Mouse (Mus musculus) limb, embryonic 14.5 days (tissue): ENCODE measurements around the gene Kif12. TPM values are rescaled to one million over a fixed set of nuclear protein-coding genes. Genes with fewer than 3 reads are reported as not detected.
A peak's percentile ranks its signal among the peaks of the same experiment; 100 is the strongest.

Experiments
- ATAC-seq: fragments of 200-750 bp; cut with Nextera tagmentation; 2 replicates; pipeline ENCODE4 v1.8.0; 2017; ENCODE audit warnings: low read depth, moderate number of reproducible peaks, moderate TSS enrichment; ENCODE audit not compliant: low FRiP score
- DNase-seq: peaks from one replicate; pipeline ENCODE4 v3.0.0-alpha.2; 2015; ENCODE audit warnings: low spot score
- H3K27ac ChIP-seq: fragments of 300-500 bp; sonication (generic); replicated peaks from 2 replicates; pipeline ENCODE4 v1.5.1; 2014; ENCODE audit warnings: low read depth, mild to moderate bottlenecking, low read length, moderate library complexity, mixed read lengths
- H3K27me3 ChIP-seq: fragments of 300-500 bp; sonication (generic); 2 replicates; pipeline ENCODE4 v1.6.1; 2014; ENCODE audit warnings: low read length, mixed read lengths; ENCODE audit not compliant: control insufficient read depth, insufficient read depth
- H3K36me3 ChIP-seq: fragments of 300-500 bp; sonication (generic); 2 replicates; pipeline ENCODE4 v1.6.1; 2014; ENCODE audit warnings: mild to moderate bottlenecking, low read length, moderate library complexity, mixed read lengths; ENCODE audit not compliant: control insufficient read depth, insufficient read depth
- H3K4me1 ChIP-seq: fragments of 300-500 bp; sonication (generic); 2 replicates; pipeline ENCODE4 v1.6.1; 2014; ENCODE audit warnings: antibody characterized with exemption, low read length, mixed read lengths; ENCODE audit not compliant: control insufficient read depth, insufficient read depth
- H3K4me2 ChIP-seq: fragments of 300-500 bp; sonication (generic); replicated peaks from 2 replicates; pipeline ENCODE4 v1.6.1; 2014; ENCODE audit warnings: low read depth, mild to moderate bottlenecking, low read length, moderate library complexity; ENCODE audit not compliant: severe bottlenecking
- H3K4me3 ChIP-seq: fragments of 300-500 bp; sonication (generic); replicated peaks from 2 replicates; pipeline ENCODE4 v1.5.1; 2014; ENCODE audit warnings: low read length
- H3K9ac ChIP-seq: fragments of 300-500 bp; sonication (generic); 2 replicates; pipeline ENCODE4 v1.6.1; 2014; ENCODE audit warnings: mild to moderate bottlenecking, low read depth, low read length, moderate library complexity; ENCODE audit not compliant: severe bottlenecking
- H3K9me3 ChIP-seq: fragments of 300-500 bp; sonication (generic); 2 replicates; pipeline ENCODE4 v1.6.1; 2016; ENCODE audit warnings: low read length; ENCODE audit not compliant: control insufficient read depth
- POLR2A ChIP-seq: fragments of 200-500 bp; IDR thresholded peaks from 2 replicates; pipeline ENCODE4 v1.8.0; 2012; ENCODE audit warnings: inconsistent platforms, mild to moderate bottlenecking, moderate library complexity, borderline replicate concordance; ENCODE audit not compliant: insufficient read depth, insufficient read length; ENCODE audit errors: extremely low read depth
- WGBS: fragments of 180-500 bp; shearing (Covaris S2); extraction: QIAGEN DNeasy Blood & Tissue Kit; methylation state at CpG from one replicate; pipeline ENCODE4 v1.1.7; 2014; 5-methylcytosine and 5-hydroxymethylcytosine counted together
- polyA plus RNA-seq, 2 experiments: library from polyadenylated mRNA; depleted of rRNA in 1 of 2; stranded (reverse) in 1 of 2; unstranded in 1 of 2; fragments of >200 nt; fragmentation: Nextera tagmentation in 1 of 2; extraction: Ambion mirVana in 1 of 2; gene quantifications; 2 replicates each; pipeline versions ENCODE4 v1.2.1 to v1.2.3; 2012 to 2014

Gene Kif12
- polyA plus RNA-seq, 2 experiments: 0.14 to 1.3 TPM

DNA sequence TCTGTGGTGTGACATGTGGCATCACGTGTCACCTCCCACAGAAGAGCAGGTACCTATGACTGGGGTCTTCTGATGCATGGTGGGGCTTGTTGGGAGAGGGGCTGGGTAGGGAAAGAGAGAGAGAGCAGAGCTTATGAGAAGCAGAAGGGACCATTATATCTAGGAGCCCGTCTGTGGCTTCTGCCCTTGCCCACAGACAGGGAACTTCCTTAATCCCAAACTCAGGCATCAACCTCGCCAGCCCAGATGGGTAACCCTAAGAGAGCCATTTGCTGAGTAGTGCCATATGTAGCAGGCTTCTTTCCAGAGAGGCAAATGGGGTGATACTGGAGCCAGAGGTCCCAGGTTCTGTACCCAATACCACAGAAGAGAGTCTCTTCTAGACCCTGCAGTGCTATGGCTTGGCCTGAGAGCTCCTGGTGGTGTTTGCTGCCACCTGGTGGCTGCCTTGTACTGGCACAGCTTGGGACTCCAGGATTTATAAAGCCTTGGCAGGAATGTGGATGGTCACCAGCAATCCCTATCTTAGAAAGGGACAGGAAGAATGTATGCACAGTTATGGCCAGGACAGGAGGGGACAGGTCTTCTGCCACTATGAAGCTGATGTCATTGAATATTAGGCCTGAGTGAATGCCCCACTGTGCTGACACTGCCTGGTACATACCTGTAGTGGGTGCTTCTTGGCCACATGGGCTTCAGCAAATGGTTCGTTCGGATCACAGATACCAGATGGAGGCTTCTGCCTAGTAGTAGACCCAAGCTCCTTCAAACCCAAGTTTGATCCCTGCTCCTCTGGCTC lies 53.1 kb downstream of the Kif12 start:
- no peak overlapping the region for H3K4me3 ChIP-seq
- no peaks in the 10 kb centered on the region for H3K4me1 ChIP-seq
- no peak overlapping the region for H3K9ac ChIP-seq
- peak; percentile 84 for ATAC-seq
- no peak overlapping the region for H3K4me2 ChIP-seq
- H3K27ac ChIP-seq: no peak overlapping the region
- H3K36me3 ChIP-seq: peaks cover 69% of the 10 kb centered on the region
- DNase-seq: peak; percentile 90
- H3K27me3 ChIP-seq: no peaks in the 10 kb centered on the region
- 82% methylated on average over 5 of the region's 5 CpGs for WGBS
- TF ChIP-seq POLR2A: no peak
- no peaks in the 10 kb centered on the region for H3K9me3 ChIP-seq

Other genes starting within 250 kb of the Kif12 start
- 32.0 and 39.6 TPM in 2 replicates for gene Zfp618, start 206.6 kb downstream of the Kif12 start, polyA plus RNA-seq (2012; rRNA removed)
- 24.9 and 35.4 TPM in 2 replicates for gene Zfp618, start 206.6 kb downstream of the Kif12 start, polyA plus RNA-seq (2014; fragmentation: Nextera tagmentation; extraction: Ambion mirVana)
- 0.14 and 0.31 TPM in 2 replicates for gene Ambp, start 17.3 kb downstream of the Kif12 start, polyA plus RNA-seq (2012; rRNA removed)
- not detected in 2 replicates for gene Ambp, start 17.3 kb downstream of the Kif12 start, polyA plus RNA-seq (2014; fragmentation: Nextera tagmentation; extraction: Ambion mirVana)
- gene Col27a1, start 41.9 kb upstream of the Kif12 start, polyA plus RNA-seq (2012; rRNA removed): 134 and 171 TPM in 2 replicates
- 34.1 and 40.5 TPM in 2 replicates for gene Col27a1, start 41.9 kb upstream of the Kif12 start, polyA plus RNA-seq (2014; fragmentation: Nextera tagmentation; extraction: Ambion mirVana)
- 0.28 TPM in 1 of 2 replicates, not detected in the other for gene Orm1, start 172.4 kb upstream of the Kif12 start, polyA plus RNA-seq (2012; rRNA removed)
- 0.43 and 1.6 TPM in 2 replicates for gene Orm1, start 172.4 kb upstream of the Kif12 start, polyA plus RNA-seq (2014; fragmentation: Nextera tagmentation; extraction: Ambion mirVana)
- gene Orm3, start 184.0 kb upstream of the Kif12 start, polyA plus RNA-seq (2012; rRNA removed): not detected in 2 replicates
- not detected in 2 replicates for gene Orm3, start 184.0 kb upstream of the Kif12 start, polyA plus RNA-seq (2014; fragmentation: Nextera tagmentation; extraction: Ambion mirVana)
- not detected in 2 replicates for gene Orm2, start 190.3 kb upstream of the Kif12 start, polyA plus RNA-seq (2012; rRNA removed)
- not detected in 2 replicates for gene Orm2, start 190.3 kb upstream of the Kif12 start, polyA plus RNA-seq (2014; fragmentation: Nextera tagmentation; extraction: Ambion mirVana)
- 6.2 and 7.1 TPM in 2 replicates for gene Akna, start 231.2 kb upstream of the Kif12 start, polyA plus RNA-seq (2012; rRNA removed)
- gene Akna, start 231.2 kb upstream of the Kif12 start, polyA plus RNA-seq (2014; fragmentation: Nextera tagmentation; extraction: Ambion mirVana): 5.4 and 7.0 TPM in 2 replicates